Mouse (Mus musculus) lung, embryonic 14.5 days (tissue): Measurements from ENCODE around the gene Dvl2. TPM values are rescaled to one million over a fixed set of nuclear protein-coding genes. Genes with fewer than 3 reads are reported as not detected.
A peak's percentile ranks its signal among the peaks of the same experiment; 100 is the strongest.

Experiments used
- ATAC-seq: fragments of 200-750 bp; cut with Nextera tagmentation; 2 replicates; pipeline ENCODE4 v1.8.0; 2017; ENCODE audit warnings: mild to moderate bottlenecking, moderate TSS enrichment, moderate library complexity; ENCODE audit not compliant: insufficient read depth
- DNase-seq: peaks from one replicate; pipeline ENCODE4 v3.0.0-alpha.2; 2015
- H3K27ac ChIP-seq: fragments of 300-500 bp; sonication (generic); 2 replicates; pipeline ENCODE4 v1.5.1; 2014; ENCODE audit warnings: low read depth, mild to moderate bottlenecking, moderate library complexity
- H3K27me3 ChIP-seq: fragments of 300-500 bp; sonication (generic); 2 replicates; pipeline ENCODE4 v1.6.1; 2014; ENCODE audit warnings: low read length, control low read depth; ENCODE audit not compliant: insufficient read depth
- H3K36me3 ChIP-seq: fragments of 300-500 bp; sonication (generic); 2 replicates; pipeline ENCODE4 v1.6.1; 2014; ENCODE audit warnings: control low read depth; ENCODE audit not compliant: insufficient read depth
- H3K4me1 ChIP-seq: fragments of 300-500 bp; sonication (generic); 2 replicates; pipeline ENCODE4 v1.6.1; 2014; ENCODE audit warnings: antibody characterized with exemption, control low read depth; ENCODE audit not compliant: insufficient read depth
- H3K4me2 ChIP-seq: fragments of 300-500 bp; sonication (generic); 2 replicates; pipeline ENCODE4 v1.6.1; 2014; ENCODE audit warnings: mild to moderate bottlenecking
- H3K4me3 ChIP-seq: fragments of 300-500 bp; sonication (generic); 2 replicates; pipeline ENCODE4 v1.5.1; 2014; ENCODE audit warnings: low read depth, low read length
- H3K9ac ChIP-seq: fragments of 300-500 bp; sonication (generic); 2 replicates; pipeline ENCODE4 v1.6.1; 2014
- H3K9me3 ChIP-seq: fragments of 300-500 bp; sonication (generic); 2 replicates; pipeline ENCODE4 v1.6.1; 2016; ENCODE audit warnings: low read depth, low read length, control low read depth
- CTCF ChIP-seq: IDR thresholded peaks from 2 replicates; pipeline ENCODE4 v1.5.1; 2016; ENCODE audit warnings: antibody characterized with exemption, low read depth
- WGBS: fragments of 180-500 bp; shearing (Covaris S2); extraction: QIAGEN DNeasy Blood & Tissue Kit; methylation state at CpG from one replicate; pipeline ENCODE4 v1.1.7; 2014; 5-methylcytosine and 5-hydroxymethylcytosine counted together
- polyA plus RNA-seq: library from polyadenylated mRNA; unstranded; fragments of >200 nt; fragmentation: Nextera tagmentation; extraction: Ambion mirVana; gene quantifications from 2 replicates; pipeline ENCODE4 v1.2.1, GENCODE M21; 2014

Dvl2 gene
- polyA plus RNA-seq, 1 experiment from 2014 or later = 40.8 TPM

DNA sequence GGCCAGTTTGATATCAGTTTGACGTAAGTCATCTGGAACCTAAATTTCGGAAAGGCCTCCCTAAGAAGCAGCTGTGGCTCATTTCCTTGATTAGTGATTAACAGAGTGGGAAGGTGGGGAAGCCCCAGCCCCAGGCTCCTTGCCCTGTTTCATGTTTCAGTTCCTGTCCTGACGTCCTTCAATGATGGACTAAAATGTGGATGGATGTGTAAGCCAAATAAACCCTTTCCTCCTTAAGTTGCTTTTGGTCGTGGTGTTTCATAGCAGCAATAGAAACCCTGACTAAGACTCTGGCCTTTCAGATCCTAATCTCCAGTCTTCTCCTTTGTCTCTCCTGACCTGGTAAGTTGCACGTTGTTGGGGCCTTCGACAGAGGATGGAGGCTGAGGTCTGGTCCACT is 30.2 kb upstream of the Dvl2 start:
- no peaks in the 10 kb centered on the region for H3K9me3 ChIP-seq
- H3K36me3 ChIP-seq = peaks cover 65% of the 10 kb centered on the region
- ATAC-seq (no peak), DNase-seq (no peak)
- TF ChIP-seq CTCF = no peak
- H3K27ac ChIP-seq = no peak overlapping the region
- no peaks in the 10 kb centered on the region for H3K4me1 ChIP-seq
- peaks cover 23% of the 10 kb centered on the region for H3K27me3 ChIP-seq
- H3K4me3 ChIP-seq = no peak overlapping the region
- H3K4me2 ChIP-seq = no peak overlapping the region
- no peak overlapping the region for H3K9ac ChIP-seq
- WGBS = 75% methylated on average over 6 of the region's 6 CpGs

DNA sequence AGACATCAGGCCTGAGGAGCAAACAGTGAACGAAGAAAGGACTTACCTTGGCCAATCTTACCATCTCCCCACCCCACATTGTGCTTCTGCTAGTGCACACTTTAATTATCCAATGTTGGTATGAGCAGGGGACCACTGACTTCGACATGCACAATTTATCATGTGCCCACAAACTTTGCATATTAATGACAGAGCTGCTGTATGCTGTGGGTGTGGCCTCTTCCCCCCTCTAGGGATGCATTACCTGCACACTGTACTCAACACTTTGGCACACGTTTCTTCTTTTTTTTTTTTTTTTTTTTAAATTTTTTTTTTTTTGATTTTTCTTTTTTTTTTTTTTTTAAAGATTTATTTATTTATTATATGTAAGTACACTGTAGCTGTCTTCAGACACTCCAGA is 29.6 kb upstream of the Dvl2 start:
- WGBS = 68% methylated on average over 3 of the region's 3 CpGs
- DNase-seq (no peak), ATAC-seq (no peak)
- Histone ChIP-seq H3K9ac (no peak overlapping the region), H3K4me3 (no peak overlapping the region), H3K9me3 (no peaks in the 10 kb centered on the region), H3K27me3 (peaks cover 19% of the 10 kb centered on the region), H3K36me3 (peaks cover 69% of the 10 kb centered on the region), H3K4me2 (no peak overlapping the region), H3K27ac (no peak overlapping the region), H3K4me1 (no peaks in the 10 kb centered on the region)
- no peak for TF ChIP-seq CTCF

DNA sequence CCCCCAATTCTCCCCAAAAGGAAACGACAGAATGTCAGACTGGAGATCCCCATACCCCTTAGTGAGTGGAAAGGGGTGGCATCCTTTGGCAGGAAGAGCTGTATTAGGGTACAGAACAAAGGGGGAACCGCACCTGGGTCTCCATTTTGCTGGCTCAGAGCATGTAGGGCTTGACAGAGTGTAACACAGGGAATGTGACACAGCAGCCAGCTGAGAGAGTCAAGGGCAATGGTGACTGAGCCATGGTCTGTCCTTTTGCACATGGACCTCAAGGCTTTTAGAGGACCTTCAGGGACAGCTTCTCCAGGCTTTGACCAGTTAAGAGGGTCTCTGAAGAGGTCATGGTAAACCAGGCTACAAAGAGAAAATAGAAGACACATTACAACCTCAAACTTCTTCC is 25.5 kb upstream of the Dvl2 start:
- no peaks in the 10 kb centered on the region for H3K9me3 ChIP-seq
- no peak overlapping the region for H3K9ac ChIP-seq
- no peaks in the 10 kb centered on the region for H3K4me1 ChIP-seq
- TF ChIP-seq CTCF = no peak
- ATAC-seq (no peak), DNase-seq (no peak)
- H3K4me3 ChIP-seq = no peak overlapping the region
- 94% methylated on average over 2 of the region's 2 CpGs for WGBS
- no peaks in the 10 kb centered on the region for H3K27me3 ChIP-seq
- no peak overlapping the region for H3K27ac ChIP-seq
- peaks cover 75% of the 10 kb centered on the region for H3K36me3 ChIP-seq
- no peak overlapping the region for H3K4me2 ChIP-seq

DNA sequence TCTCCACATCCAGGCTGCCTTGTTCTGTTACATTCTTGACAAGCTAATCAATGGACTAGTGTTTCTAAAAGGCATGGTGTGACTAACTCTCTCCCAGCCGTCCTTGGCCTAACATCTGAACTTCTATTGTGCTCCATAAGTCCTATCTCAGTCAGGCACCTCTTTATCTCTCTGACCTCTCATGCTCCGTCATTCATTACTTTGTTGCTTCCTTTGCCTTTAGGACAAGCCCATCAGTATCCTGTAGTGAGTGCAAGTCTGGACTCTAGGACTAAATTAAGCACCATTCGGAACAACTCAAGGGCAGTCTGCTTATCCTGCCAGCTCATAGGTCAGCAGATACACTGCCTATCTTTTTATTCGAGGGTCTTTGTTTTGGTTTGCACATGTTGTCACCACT is 24.1 kb upstream of the Dvl2 start:
- H3K4me3 ChIP-seq = no peak overlapping the region
- ATAC-seq (no peak), DNase-seq (no peak)
- no peaks in the 10 kb centered on the region for H3K27me3 ChIP-seq
- H3K4me2 ChIP-seq = no peak overlapping the region
- peaks cover 68% of the 10 kb centered on the region for H3K36me3 ChIP-seq
- no peaks in the 10 kb centered on the region for H3K9me3 ChIP-seq
- no peaks in the 10 kb centered on the region for H3K4me1 ChIP-seq
- no peak for TF ChIP-seq CTCF
- 80% methylated on average over 4 of the region's 4 CpGs for WGBS
- no peak overlapping the region for H3K9ac ChIP-seq
- H3K27ac ChIP-seq = no peak overlapping the region

DNA sequence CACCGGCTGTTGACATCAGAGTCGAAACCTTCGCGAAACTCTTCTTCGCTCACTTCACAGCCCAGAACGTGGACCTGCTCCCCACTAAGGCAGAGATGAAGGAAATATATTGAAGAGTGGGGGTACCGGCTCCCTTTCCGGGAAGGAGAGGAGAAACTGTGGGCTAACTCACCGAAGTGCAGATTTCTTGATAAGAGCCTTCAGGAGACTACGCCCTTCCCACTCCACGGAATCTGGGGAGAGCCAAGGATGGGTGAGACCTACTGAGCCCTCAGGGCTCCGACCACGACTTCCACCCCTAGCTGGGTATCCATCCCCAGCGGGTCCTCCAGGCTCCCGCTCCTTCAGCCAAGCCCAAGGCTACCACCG is 20.6 kb upstream of the Dvl2 start:
- H3K4me1 ChIP-seq = peaks cover 11% of the 10 kb centered on the region; the same call in 1 of the 2 replicates
- 2% methylated on average over 16 of the region's 16 CpGs for WGBS
- DNase-seq = no peak
- peak overlapping the region; percentile 98 for H3K27ac ChIP-seq
- H3K9ac ChIP-seq = peak overlapping the region; percentile 68
- TF ChIP-seq CTCF = no peak
- H3K36me3 ChIP-seq = peaks cover 46% of the 10 kb centered on the region
- ATAC-seq = no peak
- no peaks in the 10 kb centered on the region for H3K27me3 ChIP-seq
- H3K4me2 ChIP-seq = peak overlapping the region; percentile 67
- peak overlapping the region; percentile 100 for H3K4me3 ChIP-seq
- H3K9me3 ChIP-seq = no peaks in the 10 kb centered on the region

DNA sequence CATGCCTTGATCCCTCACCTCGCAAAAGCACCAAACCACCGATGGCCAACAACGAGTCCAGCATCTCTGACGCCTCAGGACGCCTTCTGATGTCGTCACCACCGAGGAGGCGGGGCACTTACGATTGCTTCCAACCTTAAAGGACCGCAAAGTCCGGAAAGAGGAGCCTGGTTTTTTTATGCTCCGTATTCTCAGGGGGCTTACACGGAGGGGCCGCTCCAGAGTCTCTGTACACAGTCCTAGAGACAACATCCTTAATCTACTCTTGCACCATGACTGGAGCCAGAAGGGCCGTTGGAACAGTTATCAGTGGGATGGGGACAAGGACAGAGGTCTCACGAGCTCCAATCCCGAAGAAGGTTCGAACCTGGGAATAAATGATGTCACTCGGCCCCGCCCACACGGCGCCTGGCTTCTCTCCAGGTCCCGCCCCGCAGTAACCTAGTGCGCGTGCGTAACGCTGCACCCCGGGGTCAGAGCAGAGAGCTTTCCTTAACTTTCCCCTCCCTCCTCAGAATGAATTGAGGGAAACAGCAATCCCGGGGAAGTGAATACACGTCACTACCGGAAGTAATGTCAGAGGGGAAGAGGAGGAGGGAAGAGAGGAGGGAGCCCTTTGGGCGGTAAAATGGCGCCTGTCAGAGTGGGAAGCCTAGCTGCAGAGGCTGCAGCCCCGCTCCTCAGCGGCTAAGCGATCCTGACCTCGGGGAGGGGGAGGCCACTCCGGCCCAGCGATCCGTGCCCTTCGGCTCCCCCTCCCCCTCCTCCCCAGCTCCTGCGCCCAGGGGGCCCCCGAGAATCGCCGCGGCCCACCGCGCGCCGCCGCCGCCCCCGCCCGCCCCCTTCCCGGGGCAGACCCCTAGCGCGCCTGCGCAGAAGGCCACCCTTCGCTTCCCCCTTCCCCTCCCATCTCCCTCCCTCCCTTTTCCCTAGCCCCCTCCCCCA is 19.9 kb upstream of the Dvl2 start:
- TF ChIP-seq CTCF = no peak
- DNase-seq = peak; percentile 100
- peaks cover 11% of the 10 kb centered on the region; the same call in 1 of the 2 replicates for H3K4me1 ChIP-seq
- peaks cover 46% of the 10 kb centered on the region for H3K36me3 ChIP-seq
- peak; percentile 90 for ATAC-seq
- H3K9ac ChIP-seq = peak overlapping the region; percentile 98
- WGBS = under 1% methylated on average over 32 of the region's 60 CpGs
- H3K27me3 ChIP-seq = no peaks in the 10 kb centered on the region
- peak overlapping the region; percentile 100 for H3K4me3 ChIP-seq
- H3K9me3 ChIP-seq = no peaks in the 10 kb centered on the region
- H3K4me2 ChIP-seq = peak overlapping the region; percentile 67
- H3K27ac ChIP-seq = peak overlapping the region; percentile 98

DNA sequence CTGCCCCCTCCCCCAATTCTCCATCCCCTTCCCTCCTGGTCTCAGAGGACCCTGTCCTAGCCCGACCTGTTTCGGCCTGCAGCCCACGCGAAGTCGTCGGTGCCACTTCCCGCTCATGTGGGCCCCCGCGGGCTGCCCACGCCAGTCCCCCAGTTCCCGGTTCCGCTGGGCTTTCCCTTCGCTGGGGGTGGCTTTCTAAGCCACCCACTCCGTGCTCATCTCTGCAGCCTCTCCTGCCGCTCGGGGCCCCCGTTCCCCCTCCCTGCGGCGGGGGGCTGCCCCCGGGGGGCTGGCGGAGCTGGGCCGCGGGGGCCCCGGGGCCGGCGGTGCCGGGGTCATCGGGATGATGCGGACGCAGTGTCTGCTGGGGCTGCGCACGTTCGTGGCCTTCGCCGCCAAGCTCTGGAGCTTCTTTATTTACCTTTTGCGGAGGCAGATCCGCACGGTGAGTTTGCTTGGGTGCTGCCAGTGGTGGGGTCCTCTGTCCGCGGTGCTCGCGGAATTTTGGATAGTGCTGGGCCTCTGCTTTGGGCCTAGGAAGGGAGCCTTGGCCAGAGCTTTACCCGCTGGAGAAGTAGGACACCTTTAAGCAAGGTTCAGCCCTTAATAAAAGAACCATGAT is 19.1 kb upstream of the Dvl2 start, which contains the start of gene Ctdnep1:
Gene Ctdnep1 (plus strand): TSS at position 16 of the 622 bp plus-strand sequence.
- peaks cover 11% of the 10 kb centered on the region; the same call in 1 of the 2 replicates for H3K4me1 ChIP-seq
- no peaks in the 10 kb centered on the region for H3K9me3 ChIP-seq
- DNase-seq (peak; percentile 42), ATAC-seq (peak; percentile 36; the same call in 1 of the 2 replicates)
- WGBS = under 1% methylated on average over 43 of the region's 43 CpGs
- H3K4me3 ChIP-seq = peak within 1 kb of the TSS; percentile 100
- H3K4me2 ChIP-seq = peak within 1 kb of the TSS; percentile 67
- H3K9ac ChIP-seq = peak within 1 kb of the TSS; percentile 98
- TF ChIP-seq CTCF = no peak
- no peaks in the 10 kb centered on the region for H3K27me3 ChIP-seq
- peaks cover 45% of the 10 kb centered on the region for H3K36me3 ChIP-seq
- peak within 1 kb of the TSS; percentile 98 for H3K27ac ChIP-seq
